Mouse (Mus musculus) v-Abl transformed pro-B cells (cell line): ENCODE data around the gene Cs.

ENCODE experiments used
- in situ Hi-C, 2 experiments: fragments of 400-800 bp; cut with MboI; formaldehyde crosslinking; loops; one replicate each; pipeline ENCODE4 v1.15.1; 2025; ENCODE audit not compliant: unreplicated experiment in 2 of 2

Gene Cs

GRCm38 (mm10) chr10:128370021-128370420 lies 32.5 kb downstream of the Cs start:
- in situ Hi-C loops, result loop anchor here in 1 of 2 experiments (5.0 kb wide), 1 partner anchor 37 kb away; no protein-coding TSS in a partner anchor

- in situ Hi-C loops, result loop anchor here in 1 of 2 experiments (5.0 kb wide), 1 partner anchor 37 kb away; no protein-coding TSS in a partner anchor
Measured at GRCm38 (mm10) chr10:128370601-128371000, 33.1 kb downstream of the Cs start.

- in situ Hi-C loops, result loop anchor here in 1 of 2 experiments (5.0 kb wide), 1 partner anchor 35 kb away; no protein-coding TSS in a partner anchor
Measured at GRCm38 (mm10) chr10:128372142-128372541, 34.6 kb downstream of the Cs start.

GRCm38 (mm10) chr10:128372989-128373748 lies 35.6 kb downstream of the Cs start:
- in situ Hi-C loops, result loop anchor here in 1 of 2 experiments (5.0 kb wide), 1 partner anchor 34 kb away; no protein-coding TSS in a partner anchor

- in situ Hi-C loops, result loop anchor here in 1 of 2 experiments (5.0 kb wide), 1 partner anchor 33 kb away; no protein-coding TSS in a partner anchor
Measured at GRCm38 (mm10) chr10:128374393-128374792, 36.9 kb downstream of the Cs start.

GRCm38 (mm10) chr10:128376099-128376454 lies 38.5 kb downstream of the Cs start:
- in situ Hi-C loops, result no loop called here

- in situ Hi-C loops, result no loop called here
Measured at GRCm38 (mm10) chr10:128376455-128377211, 39.1 kb downstream of the Cs start, which contains the start of gene Ankrd52. Gene Ankrd52, plus strand, starts transcription at chr10:128377115.

GRCm38 (mm10) chr10:128377222-128377939 lies 39.8 kb downstream of the Cs start:
- in situ Hi-C loops, result no loop called here

GRCm38 (mm10) chr10:128377940-128378448 lies 40.5 kb downstream of the Cs start:
- in situ Hi-C loops, result no loop called here

GRCm38 (mm10) chr10:128378462-128378861 lies 40.9 kb downstream of the Cs start:
- in situ Hi-C loops, result no loop called here

GRCm38 (mm10) chr10:128379260-128379659 lies 41.7 kb downstream of the Cs start:
- in situ Hi-C loops, result no loop called here

GRCm38 (mm10) chr10:128380565-128380964 lies 43.0 kb downstream of the Cs start:
- in situ Hi-C loops, result no loop called here

- in situ Hi-C loops, result no loop called here
Measured at GRCm38 (mm10) chr10:128382482-128382881, 44.9 kb downstream of the Cs start.

GRCm38 (mm10) chr10:128385902-128386301 lies 48.4 kb downstream of the Cs start:
- in situ Hi-C loops, result no loop called here

- in situ Hi-C loops, result no loop called here
Measured at GRCm38 (mm10) chr10:128388941-128389340, 51.4 kb downstream of the Cs start.

GRCm38 (mm10) chr10:128389570-128389969 lies 52.0 kb downstream of the Cs start:
- in situ Hi-C loops, result no loop called here

- in situ Hi-C loops, result no loop called here
Measured at GRCm38 (mm10) chr10:128390366-128390765, 52.8 kb downstream of the Cs start.

GRCm38 (mm10) chr10:128391850-128392249 lies 54.3 kb downstream of the Cs start:
- in situ Hi-C loops, result no loop called here

GRCm38 (mm10) chr10:128396017-128396673 lies 58.6 kb downstream of the Cs start:
- in situ Hi-C loops, result no loop called here

- in situ Hi-C loops, result no loop called here
Measured at GRCm38 (mm10) chr10:128396716-128397264, 59.3 kb downstream of the Cs start.
